Mouse (Mus musculus) heart, embryonic 11.5 days (tissue): ENCODE measurements around the gene Medag. TPM values are rescaled to one million over a fixed set of nuclear protein-coding genes. Genes with fewer than 3 reads are reported as not detected.

Experiments
- ATAC-seq: fragments of 200-750 bp; cut with Nextera tagmentation; replicated peaks from 2 replicates; pipeline ENCODE4 v1.8.0; 2017; ENCODE audit warnings: moderate library complexity; ENCODE audit not compliant: insufficient number of reproducible peaks, low FRiP score, low TSS enrichment
- H3K27ac ChIP-seq: fragments of 300-500 bp; sonication (generic); 2 replicates; pipeline ENCODE4 v1.5.1; 2014; ENCODE audit warnings: mild to moderate bottlenecking, low read depth, low read length
- H3K27me3 ChIP-seq: fragments of 300-500 bp; sonication (generic); 2 replicates; pipeline ENCODE4 v1.6.1; 2014; ENCODE audit warnings: mild to moderate bottlenecking, low read length, mixed read lengths; ENCODE audit not compliant: control insufficient read depth, insufficient read depth
- H3K36me3 ChIP-seq: fragments of 300-500 bp; sonication (generic); 2 replicates; pipeline ENCODE4 v1.6.1; 2014; ENCODE audit warnings: mild to moderate bottlenecking, low read length, moderate library complexity, mixed read lengths; ENCODE audit not compliant: control insufficient read depth, insufficient read depth
- H3K4me1 ChIP-seq: fragments of 300-500 bp; sonication (generic); 2 replicates; pipeline ENCODE4 v1.6.1; 2014; ENCODE audit warnings: low read length; ENCODE audit not compliant: control insufficient read depth, insufficient read depth
- H3K4me2 ChIP-seq: fragments of 300-500 bp; sonication (generic); 2 replicates; pipeline ENCODE4 v1.6.1; 2014; ENCODE audit warnings: mild to moderate bottlenecking, moderate library complexity
- H3K4me3 ChIP-seq: fragments of 300-500 bp; sonication (generic); 2 replicates; pipeline ENCODE4 v1.5.1; 2014; ENCODE audit warnings: low read depth, low read length
- H3K9ac ChIP-seq: fragments of 300-500 bp; sonication (generic); 2 replicates; pipeline ENCODE4 v1.6.1; 2014; ENCODE audit warnings: mild to moderate bottlenecking, low read depth, low read length, moderate library complexity
- H3K9me3 ChIP-seq: fragments of 300-500 bp; sonication (generic); replicated peaks from 2 replicates; pipeline ENCODE4 v1.6.1; 2016; ENCODE audit warnings: low read length; ENCODE audit not compliant: control insufficient read depth
- WGBS: fragments of 180-500 bp; shearing (Covaris S2); extraction: QIAGEN DNeasy Blood & Tissue Kit; methylation state at CpG from one replicate; pipeline ENCODE4 v1.1.7; 2014; ENCODE audit not compliant: insufficient replicate concordance; 5-methylcytosine and 5-hydroxymethylcytosine counted together
- polyA plus RNA-seq: library from polyadenylated mRNA; unstranded; fragments of >200 nt; fragmentation: Nextera tagmentation; extraction: Ambion mirVana; gene quantifications from 2 replicates; pipeline ENCODE4 v1.2.1, GENCODE M21; 2014

The Medag gene
- polyA plus RNA-seq, 1 experiment from 2014 or later: 0.96 TPM

DNA sequence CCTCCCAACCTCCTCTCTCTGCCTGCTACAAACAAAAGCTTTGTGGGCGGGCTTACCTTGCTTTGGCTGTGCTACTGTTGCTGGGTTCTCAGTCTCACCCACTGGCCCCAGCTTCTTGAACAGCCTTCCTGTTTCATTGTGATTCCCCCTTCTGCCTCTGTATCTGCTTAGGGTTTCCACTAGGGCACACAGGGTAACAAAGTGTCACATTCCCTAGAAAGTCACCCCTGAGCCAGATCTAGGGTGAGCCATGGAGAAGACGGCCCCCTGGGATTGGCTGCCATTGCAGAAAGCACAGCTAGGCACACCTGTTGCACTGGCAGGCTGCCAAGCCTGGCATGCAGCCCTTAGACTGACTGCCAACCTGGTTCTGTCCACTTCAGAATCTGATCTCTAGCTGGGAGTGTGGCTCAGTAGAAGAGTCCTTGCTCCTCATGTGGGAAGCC is 17.3 kb downstream of the Medag start:
- Histone ChIP-seq H3K27me3 (no peaks in the 10 kb centered on the region), H3K36me3 (no peaks in the 10 kb centered on the region), H3K4me3 (no peak overlapping the region), H3K9ac (0 out of 2 replicates have a peak overlapping the region, but pooled peaks have one; percentile 25), H3K4me1 (peaks cover 11% of the 10 kb centered on the region), H3K4me2 (no peak overlapping the region), H3K27ac (peak overlapping the region; percentile 60), H3K9me3 (no peaks in the 10 kb centered on the region)
- 60% methylated on average over 2 of the region's 2 CpGs for WGBS
- ATAC-seq: peak; percentile 35; the same call in 1 of the 2 replicates

DNA sequence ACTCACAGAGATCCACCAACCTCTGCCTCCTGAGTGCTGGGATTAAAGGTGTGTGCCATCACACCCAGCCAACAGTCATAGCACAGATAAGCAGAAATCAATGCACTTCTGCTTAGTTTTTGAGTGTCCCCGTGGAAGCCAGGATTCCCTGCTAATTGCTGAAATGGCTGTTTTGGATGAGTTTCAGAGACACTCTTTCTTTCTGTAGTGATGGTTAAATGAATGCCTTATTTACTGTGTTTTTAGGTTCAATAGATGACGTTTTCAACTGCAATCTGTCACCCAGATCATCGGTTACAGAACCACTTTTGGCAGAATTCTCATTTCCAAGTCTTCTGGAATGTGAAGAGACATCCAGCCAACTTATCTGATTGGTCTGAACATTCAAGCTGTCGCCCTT is 18.0 kb downstream of the Medag start:
- Histone ChIP-seq H3K27ac (no peak overlapping the region), H3K4me3 (no peak overlapping the region), H3K4me2 (no peak overlapping the region), H3K27me3 (no peaks in the 10 kb centered on the region), H3K36me3 (no peaks in the 10 kb centered on the region), H3K4me1 (peaks cover 11% of the 10 kb centered on the region), H3K9me3 (no peaks in the 10 kb centered on the region), H3K9ac (no peak overlapping the region)
- ATAC-seq: no peak
- WGBS: 81% methylated on average over 4 of the region's 4 CpGs

DNA sequence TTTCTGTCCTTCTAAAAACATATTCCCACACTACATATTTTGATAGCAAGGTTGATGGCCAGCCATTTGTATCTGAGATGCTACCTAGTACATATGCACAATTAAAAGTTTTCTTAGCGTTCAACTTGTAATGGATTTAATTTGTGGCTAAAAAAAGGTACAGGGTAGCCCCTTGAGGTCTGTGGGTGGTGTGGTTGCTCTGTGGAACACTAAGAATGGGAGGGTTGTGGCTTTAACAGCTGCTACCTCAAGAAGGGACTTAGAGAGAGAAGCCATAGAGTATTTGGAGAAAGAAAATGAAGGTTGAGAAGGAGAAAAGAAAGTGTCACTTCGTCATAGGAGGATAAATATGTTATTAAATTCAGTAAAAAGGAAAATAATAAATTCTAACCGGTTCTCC is 19.4 kb downstream of the Medag start:
- Histone ChIP-seq H3K27me3 (no peaks in the 10 kb centered on the region), H3K9ac (no peak overlapping the region), H3K4me3 (no peak overlapping the region), H3K4me2 (no peak overlapping the region), H3K4me1 (peaks cover 11% of the 10 kb centered on the region), H3K36me3 (no peaks in the 10 kb centered on the region), H3K9me3 (no peaks in the 10 kb centered on the region), H3K27ac (no peak overlapping the region)
- no peak for ATAC-seq
- 80% methylated on average over 3 of the region's 3 CpGs for WGBS

DNA sequence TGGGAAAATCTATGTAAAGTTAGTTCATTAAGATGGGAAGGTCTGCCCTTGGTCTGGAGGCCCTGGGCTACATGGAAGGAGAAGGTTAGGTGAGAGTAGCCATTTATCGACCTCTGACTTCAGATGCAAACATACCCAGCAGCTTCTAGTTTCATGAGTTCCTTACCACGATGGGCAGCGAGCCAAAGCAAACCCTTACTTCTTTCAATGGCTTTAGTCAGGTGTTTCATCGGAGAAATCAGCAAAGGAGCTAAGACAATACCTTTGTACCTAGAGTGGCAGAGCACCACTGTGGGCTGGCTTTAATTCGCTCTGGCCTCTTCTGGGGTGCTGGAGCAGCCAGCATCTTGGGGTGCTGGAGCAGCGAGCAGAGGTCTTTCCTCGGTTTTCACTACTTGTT is 22.1 kb downstream of the Medag start:
- 59% methylated on average over 7 of the region's 7 CpGs for WGBS
- H3K9me3 ChIP-seq: no peaks in the 10 kb centered on the region
- peaks cover 6% of the 10 kb centered on the region for H3K4me1 ChIP-seq
- ATAC-seq: no peak
- H3K36me3 ChIP-seq: no peaks in the 10 kb centered on the region
- H3K4me3 ChIP-seq: no peak overlapping the region
- H3K4me2 ChIP-seq: no peak overlapping the region
- no peak overlapping the region for H3K27ac ChIP-seq
- no peak overlapping the region for H3K9ac ChIP-seq
- H3K27me3 ChIP-seq: no peaks in the 10 kb centered on the region

DNA sequence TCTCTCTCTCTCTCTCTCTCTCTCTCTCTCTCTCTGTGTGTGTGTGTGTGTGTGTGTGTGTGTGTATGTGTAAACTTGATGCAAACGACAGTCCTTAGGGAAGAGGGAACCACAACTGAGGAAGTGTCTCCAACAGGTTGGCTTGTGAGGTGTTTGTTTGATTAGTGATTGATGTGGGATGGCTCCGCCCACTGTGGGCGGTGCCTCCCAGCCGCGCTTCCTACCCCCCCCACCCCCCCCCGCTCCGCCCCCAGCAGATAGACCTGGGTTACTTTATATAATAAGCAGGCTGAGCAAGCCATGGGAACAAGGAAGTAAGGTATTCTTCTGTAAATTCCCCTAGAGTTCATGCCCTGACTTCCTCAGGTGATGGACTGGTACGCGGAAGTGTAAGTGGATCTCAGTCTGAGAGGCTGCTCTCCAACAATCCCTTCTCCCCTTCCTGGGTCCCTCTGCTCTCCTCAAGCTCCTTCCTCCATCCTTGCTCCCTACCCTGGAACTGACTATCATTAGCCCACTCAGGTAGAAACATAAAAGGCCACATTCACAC is 22.7 kb downstream of the Medag start:
- no peak overlapping the region for H3K4me3 ChIP-seq
- no peaks in the 10 kb centered on the region for H3K9me3 ChIP-seq
- peaks cover under 1% of the 10 kb centered on the region; the same call in 1 of the 2 replicates for H3K4me1 ChIP-seq
- H3K27ac ChIP-seq: no peak overlapping the region
- no peaks in the 10 kb centered on the region for H3K36me3 ChIP-seq
- 28% methylated on average over 9 of the region's 9 CpGs for WGBS
- no peak for ATAC-seq
- H3K4me2 ChIP-seq: no peak overlapping the region
- H3K9ac ChIP-seq: no peak overlapping the region
- no peaks in the 10 kb centered on the region for H3K27me3 ChIP-seq

DNA sequence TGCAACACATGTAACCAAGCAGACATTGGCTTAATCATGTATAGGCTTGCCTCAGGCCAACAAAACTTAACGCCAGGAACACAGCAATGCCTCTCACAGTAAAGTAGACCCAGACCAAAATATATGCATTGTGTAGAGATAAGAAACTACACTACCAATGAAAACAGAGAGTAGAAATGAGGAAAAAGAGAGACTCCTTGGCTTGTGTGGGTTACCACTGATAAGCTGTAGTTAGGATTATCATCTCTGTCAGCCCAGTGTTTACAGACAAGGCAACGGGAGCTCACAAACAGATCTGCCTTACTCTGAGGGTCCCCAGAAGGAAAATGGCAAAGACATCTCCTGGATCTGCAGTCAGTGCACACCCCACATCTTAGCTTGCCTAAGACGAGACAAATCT is 25.0 kb downstream of the Medag start:
- H3K36me3 ChIP-seq: no peaks in the 10 kb centered on the region
- 50% methylated on average over 3 of the region's 3 CpGs for WGBS
- no peak overlapping the region for H3K4me2 ChIP-seq
- H3K9ac ChIP-seq: no peak overlapping the region
- no peak for ATAC-seq
- no peak overlapping the region for H3K27ac ChIP-seq
- no peaks in the 10 kb centered on the region for H3K9me3 ChIP-seq
- no peaks in the 10 kb centered on the region for H3K27me3 ChIP-seq
- H3K4me1 ChIP-seq: 0 out of 2 replicates have a peak, but pooled peaks cover 4% of the 10 kb centered on the region
- H3K4me3 ChIP-seq: no peak overlapping the region

DNA sequence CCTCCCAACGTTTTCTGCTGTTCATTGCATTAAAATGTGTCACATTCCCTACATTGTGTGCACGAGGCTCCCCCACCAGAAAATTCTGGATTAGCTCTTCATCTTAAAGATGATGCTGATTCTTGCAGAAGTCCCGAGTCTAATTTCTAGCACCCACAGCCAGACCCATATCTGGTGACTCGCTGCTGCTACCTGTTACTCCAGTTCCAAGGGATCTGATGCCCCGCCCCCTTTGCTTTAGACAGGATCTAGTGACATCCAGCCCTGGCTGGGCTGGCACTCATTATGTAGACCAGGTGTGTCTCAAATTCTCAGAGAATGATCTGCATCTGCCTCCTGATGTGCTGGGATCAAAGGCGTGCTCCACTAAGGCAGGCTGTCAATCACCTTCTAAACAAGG is 25.6 kb downstream of the Medag start:
- 65% methylated on average over 6 of the region's 6 CpGs for WGBS
- H3K4me3 ChIP-seq: no peak overlapping the region
- no peak overlapping the region for H3K4me2 ChIP-seq
- no peak for ATAC-seq
- no peaks in the 10 kb centered on the region for H3K27me3 ChIP-seq
- no peak overlapping the region for H3K9ac ChIP-seq
- 0 out of 2 replicates have a peak, but pooled peaks cover 4% of the 10 kb centered on the region for H3K4me1 ChIP-seq
- H3K9me3 ChIP-seq: no peaks in the 10 kb centered on the region
- no peaks in the 10 kb centered on the region for H3K36me3 ChIP-seq
- H3K27ac ChIP-seq: no peak overlapping the region

DNA sequence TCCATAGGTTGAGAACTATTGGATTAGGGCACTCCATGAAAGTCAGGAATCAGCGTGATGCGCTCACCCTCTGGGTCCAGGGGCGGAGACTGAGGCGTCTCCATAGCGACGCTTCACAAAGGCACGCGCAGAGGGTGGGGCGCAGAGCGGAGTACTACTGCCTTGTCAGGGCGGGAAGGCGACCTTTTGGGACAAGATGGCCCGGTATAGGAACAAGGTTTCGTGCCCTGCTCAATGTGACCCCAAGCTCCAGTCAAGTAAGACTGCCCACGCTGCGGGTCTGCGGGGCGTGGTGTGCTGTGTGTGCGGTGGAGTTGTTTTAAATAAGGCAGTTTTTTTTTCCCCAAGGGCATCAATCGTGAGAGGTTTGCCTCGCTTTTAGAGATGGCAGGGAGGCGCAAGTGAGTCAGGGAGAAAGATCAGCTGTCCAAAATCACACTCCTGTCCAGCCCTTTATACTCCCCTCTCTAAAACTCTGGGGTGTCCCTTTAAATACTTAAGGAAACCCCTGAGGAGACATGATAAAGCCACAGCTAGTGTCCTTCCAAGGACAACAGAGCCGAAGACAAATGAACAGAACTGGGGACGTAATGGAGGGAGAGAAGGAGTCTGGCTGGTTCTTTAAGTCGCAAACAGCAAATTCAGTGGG is 28.1 kb downstream of the Medag start, which contains the start of gene Tex26:
Tex26 (plus strand) TSS at position 130 of the 649 bp plus-strand sequence.
- Histone ChIP-seq H3K9ac (peak within 1 kb of the TSS; percentile 71), H3K27me3 (no peaks in the 10 kb centered on the region), H3K27ac (0 out of 2 replicates have a peak within 1 kb of the TSS, but pooled peaks have one; percentile 42), H3K4me1 (0 out of 2 replicates have a peak, but pooled peaks cover 4% of the 10 kb centered on the region), H3K4me3 (peak within 1 kb of the TSS; percentile 49), H3K36me3 (no peaks in the 10 kb centered on the region), H3K4me2 (peak within 1 kb of the TSS; percentile 92), H3K9me3 (no peaks in the 10 kb centered on the region)
- WGBS: under 1% methylated on average over 25 of the region's 25 CpGs
- peak; percentile 53; the same call in 1 of the 2 replicates for ATAC-seq
